Mouse (Mus musculus): Measurements from ENCODE around the gene 1500015O10Rik. TPM values are rescaled to one million over a fixed set of nuclear protein-coding genes. Genes with fewer than 3 reads are reported as not detected.
A peak's percentile ranks its signal among the peaks of the same experiment; 100 is the strongest.

The 1500015O10Rik gene
- 25.1 and 36.5 TPM in 2 replicates for polyA plus RNA-seq (2015; fragmentation: Nextera tagmentation; extraction: Ambion mirVana)

GRCm38 (mm10) chr1:43730491-43730924, at the start of gene 1500015O10Rik:
TSS of gene 1500015O10Rik (plus strand) at chr1:43730602.
- peak; percentile 94 for ATAC-seq (ENCODE audit: low FRiP score)
- H3K4me3 ChIP-seq, result no peak within 1 kb of the TSS

GRCm38 (mm10) chr1:43689983-43690382, 40.4 kb upstream of the 1500015O10Rik start:
- 92% methylated on average over 13 of the region's 13 CpGs for WGBS
- peaks cover 16% of the 10 kb centered on the region; the same call in 1 of the 2 replicates for H3K9me3 ChIP-seq
- no peak overlapping the region for H3K4me3 ChIP-seq
- peaks cover 9% of the 10 kb centered on the region for H3K4me1 ChIP-seq (replicated peaks)
- no peak overlapping the region for H3K27ac ChIP-seq
- no peak for ATAC-seq (ENCODE audit: low FRiP score)
- no peaks in the 10 kb centered on the region for H3K36me3 ChIP-seq
- H3K9ac ChIP-seq, result no peak overlapping the region
- no peak overlapping the region for H3K4me2 ChIP-seq
- no peaks in the 10 kb centered on the region for H3K27me3 ChIP-seq

More at GRCm38 (mm10) chr1:43730491-43730924, at the start of gene 1500015O10Rik:
- 68% methylated on average over 16 of the region's 16 CpGs for WGBS
- Histone ChIP-seq H3K9ac (no peak within 1 kb of the TSS), H3K27ac (no peak within 1 kb of the TSS), H3K27me3 (no peaks in the 10 kb centered on the region), H3K36me3 (no peaks in the 10 kb centered on the region), H3K4me2 (no peak within 1 kb of the TSS), H3K4me1 (replicated peaks) (0 out of 2 replicates have a peak, but pooled peaks cover 9% of the 10 kb centered on the region), H3K9me3 (0 out of 2 replicates have a peak, but pooled peaks cover 4% of the 10 kb centered on the region)

GRCm38 (mm10) chr1:43690507-43690906, 39.9 kb upstream of the 1500015O10Rik start:
- 95% methylated on average over 15 of the region's 15 CpGs for WGBS
- Histone ChIP-seq H3K9me3 (peaks cover 16% of the 10 kb centered on the region; the same call in 1 of the 2 replicates), H3K36me3 (no peaks in the 10 kb centered on the region), H3K4me1 (replicated peaks) (peaks cover 14% of the 10 kb centered on the region), H3K4me3 (no peak overlapping the region), H3K9ac (no peak overlapping the region), H3K4me2 (no peak overlapping the region), H3K27me3 (no peaks in the 10 kb centered on the region), H3K27ac (no peak overlapping the region)
- no peak for ATAC-seq (ENCODE audit: low FRiP score)

GRCm38 (mm10) chr1:43694076-43694475, 36.3 kb upstream of the 1500015O10Rik start:
- H3K27ac ChIP-seq, result peak overlapping the region; percentile 79; the same call in 1 of the 2 replicates
- no peak for ATAC-seq (ENCODE audit: low FRiP score)
- H3K9me3 ChIP-seq, result 0 out of 2 replicates have a peak, but pooled peaks cover 2% of the 10 kb centered on the region
- H3K4me2 ChIP-seq, result no peak overlapping the region
- H3K27me3 ChIP-seq, result no peaks in the 10 kb centered on the region
- no peak overlapping the region for H3K4me3 ChIP-seq
- no peak overlapping the region for H3K9ac ChIP-seq
- H3K4me1 ChIP-seq (replicated peaks), result peaks cover 24% of the 10 kb centered on the region
- no peaks in the 10 kb centered on the region for H3K36me3 ChIP-seq
- 78% methylated on average over 3 of the region's 3 CpGs for WGBS

GRCm38 (mm10) chr1:43694851-43695545, 35.4 kb upstream of the 1500015O10Rik start:
- H3K27me3 ChIP-seq, result no peaks in the 10 kb centered on the region
- ATAC-seq (ENCODE audit: low FRiP score), result peak; percentile 90
- H3K27ac ChIP-seq, result peak overlapping the region; percentile 79
- no peak overlapping the region for H3K4me2 ChIP-seq
- no peak overlapping the region for H3K9ac ChIP-seq
- H3K4me1 ChIP-seq (replicated peaks), result peaks cover 24% of the 10 kb centered on the region
- 31% methylated on average over 6 of the region's 6 CpGs for WGBS
- H3K9me3 ChIP-seq, result no peaks in the 10 kb centered on the region
- no peak overlapping the region for H3K4me3 ChIP-seq
- H3K36me3 ChIP-seq, result no peaks in the 10 kb centered on the region

- no peak overlapping the region for H3K4me2 ChIP-seq
Observed at GRCm38 (mm10) chr1:43698577-43699000, 31.8 kb upstream of the 1500015O10Rik start.

GRCm38 (mm10) chr1:43714841-43715240, 15.6 kb upstream of the 1500015O10Rik start:
- ATAC-seq (ENCODE audit: low FRiP score), result no peak
- WGBS, result 88% methylated on average over 2 of the region's 2 CpGs

More at GRCm38 (mm10) chr1:43698577-43699000, 31.8 kb upstream of the 1500015O10Rik start:
- no peak overlapping the region for H3K9ac ChIP-seq
- H3K27me3 ChIP-seq, result no peaks in the 10 kb centered on the region
- H3K36me3 ChIP-seq, result no peaks in the 10 kb centered on the region
- no peak overlapping the region for H3K4me3 ChIP-seq
- peaks cover 24% of the 10 kb centered on the region for H3K4me1 ChIP-seq (replicated peaks)
- peak; percentile 94 for ATAC-seq (ENCODE audit: low FRiP score)
- 5% methylated on average over 4 of the region's 4 CpGs for WGBS
- peak overlapping the region; percentile 61 for H3K27ac ChIP-seq
- no peaks in the 10 kb centered on the region for H3K9me3 ChIP-seq

GRCm38 (mm10) chr1:43717967-43718366, 12.4 kb upstream of the 1500015O10Rik start:
- Histone ChIP-seq H3K27ac (no peak overlapping the region), H3K9me3 (no peaks in the 10 kb centered on the region), H3K4me1 (replicated peaks) (no peaks in the 10 kb centered on the region), H3K36me3 (no peaks in the 10 kb centered on the region), H3K4me2 (no peak overlapping the region), H3K4me3 (no peak overlapping the region), H3K27me3 (no peaks in the 10 kb centered on the region), H3K9ac (no peak overlapping the region)
- no peak for ATAC-seq (ENCODE audit: low FRiP score)
- WGBS, result 77% methylated on average over 7 of the region's 7 CpGs

More at GRCm38 (mm10) chr1:43714841-43715240, 15.6 kb upstream of the 1500015O10Rik start:
- H3K27me3 ChIP-seq, result no peaks in the 10 kb centered on the region
- H3K4me1 ChIP-seq (replicated peaks), result no peaks in the 10 kb centered on the region
- H3K9me3 ChIP-seq, result no peaks in the 10 kb centered on the region
- no peak overlapping the region for H3K4me2 ChIP-seq
- no peak overlapping the region for H3K9ac ChIP-seq
- no peak overlapping the region for H3K4me3 ChIP-seq
- H3K36me3 ChIP-seq, result no peaks in the 10 kb centered on the region
- no peak overlapping the region for H3K27ac ChIP-seq

GRCm38 (mm10) chr1:43718793-43719192, 11.6 kb upstream of the 1500015O10Rik start:
- 84% methylated on average over 2 of the region's 2 CpGs for WGBS
- no peaks in the 10 kb centered on the region for H3K27me3 ChIP-seq
- H3K4me1 ChIP-seq (replicated peaks), result no peaks in the 10 kb centered on the region
- H3K9me3 ChIP-seq, result no peaks in the 10 kb centered on the region
- H3K4me3 ChIP-seq, result no peak overlapping the region
- no peaks in the 10 kb centered on the region for H3K36me3 ChIP-seq
- H3K27ac ChIP-seq, result no peak overlapping the region
- no peak overlapping the region for H3K9ac ChIP-seq
- no peak for ATAC-seq (ENCODE audit: low FRiP score)
- no peak overlapping the region for H3K4me2 ChIP-seq

GRCm38 (mm10) chr1:43722459-43722858, 7.9 kb upstream of the 1500015O10Rik start:
- no peak overlapping the region for H3K9ac ChIP-seq
- H3K36me3 ChIP-seq, result no peaks in the 10 kb centered on the region
- peaks cover 4% of the 10 kb centered on the region; the same call in 1 of the 2 replicates for H3K9me3 ChIP-seq
- WGBS, result 71% methylated on average over 1 of the region's 1 CpGs
- H3K4me1 ChIP-seq (replicated peaks), result no peaks in the 10 kb centered on the region
- H3K4me3 ChIP-seq, result no peak overlapping the region
- no peak overlapping the region for H3K4me2 ChIP-seq
- no peak overlapping the region for H3K27ac ChIP-seq
- no peak for ATAC-seq (ENCODE audit: low FRiP score)
- H3K27me3 ChIP-seq, result no peaks in the 10 kb centered on the region

- no peak overlapping the region for H3K9ac ChIP-seq
- H3K27ac ChIP-seq, result no peak overlapping the region
- 0 out of 2 replicates have a peak, but pooled peaks cover 9% of the 10 kb centered on the region for H3K4me1 ChIP-seq (replicated peaks)
- H3K4me2 ChIP-seq, result no peak overlapping the region
- H3K27me3 ChIP-seq, result no peaks in the 10 kb centered on the region
- no peaks in the 10 kb centered on the region for H3K36me3 ChIP-seq
- H3K9me3 ChIP-seq, result 0 out of 2 replicates have a peak, but pooled peaks cover 4% of the 10 kb centered on the region
- WGBS, result 92% methylated on average over 4 of the region's 4 CpGs
- ATAC-seq (ENCODE audit: low FRiP score), result no peak
- no peak overlapping the region for H3K4me3 ChIP-seq
Observed at GRCm38 (mm10) chr1:43732100-43732499, 1.7 kb downstream of the 1500015O10Rik start.

GRCm38 (mm10) chr1:43732657-43733056, 2.3 kb downstream of the 1500015O10Rik start:
- Histone ChIP-seq H3K9me3 (0 out of 2 replicates have a peak, but pooled peaks cover 4% of the 10 kb centered on the region), H3K4me2 (no peak overlapping the region), H3K9ac (no peak overlapping the region), H3K27me3 (no peaks in the 10 kb centered on the region), H3K27ac (no peak overlapping the region), H3K4me1 (replicated peaks) (0 out of 2 replicates have a peak, but pooled peaks cover 9% of the 10 kb centered on the region), H3K4me3 (no peak overlapping the region), H3K36me3 (no peaks in the 10 kb centered on the region)
- 73% methylated on average over 1 of the region's 1 CpGs for WGBS
- no peak for ATAC-seq (ENCODE audit: low FRiP score)
